Mouse (Mus musculus): ENCODE measurements at regions not wholly inside any gene's neighbourhood (a gene's known extent, or its start where the extent isn't known, plus 50 kb on each side); places are given as distances from the start of the nearest gene placed in this dataset.

- no peak for DNase-seq (ENCODE audit: low read depth)
Measured at GRCm38 (mm10) chr16:50709727-50710126, 118.8 kb upstream of the Ccdc54 start.

GRCm38 (mm10) chr16:50707906-50708305 lies 117.0 kb upstream of the Ccdc54 start:
- DNase-seq (ENCODE audit: low read depth): no peak

- no peak for DNase-seq (ENCODE audit: low read depth)
Measured at GRCm38 (mm10) chr16:50705921-50706320, 115.0 kb upstream of the Ccdc54 start.

- no peak for DNase-seq (ENCODE audit: low read depth)
Measured at GRCm38 (mm10) chr16:50700811-50701517, 110.0 kb upstream of the Ccdc54 start.

GRCm38 (mm10) chr16:50700123-50700522 lies 109.2 kb upstream of the Ccdc54 start:
- DNase-seq (ENCODE audit: low read depth): no peak

GRCm38 (mm10) chr16:50697722-50698121 lies 106.8 kb upstream of the Ccdc54 start:
- no peak for DNase-seq (ENCODE audit: low read depth)

GRCm38 (mm10) chr16:50696052-50696451 lies 105.1 kb upstream of the Ccdc54 start:
- no peak for DNase-seq (ENCODE audit: low read depth)

- DNase-seq (ENCODE audit: low read depth): no peak
Measured at GRCm38 (mm10) chr16:50694045-50694444, 103.1 kb upstream of the Ccdc54 start.

GRCm38 (mm10) chr16:50690818-50691217 lies 99.9 kb upstream of the Ccdc54 start:
- DNase-seq (ENCODE audit: low read depth): no peak

- DNase-seq (ENCODE audit: low read depth): no peak
Measured at GRCm38 (mm10) chr16:50689525-50689924, 98.6 kb upstream of the Ccdc54 start.

- peak; percentile 18 for DNase-seq (ENCODE audit: low read depth)
Measured at GRCm38 (mm10) chr16:50688818-50689506, 98.0 kb upstream of the Ccdc54 start.

- no peak for DNase-seq (ENCODE audit: low read depth)
Measured at GRCm38 (mm10) chr16:50679698-50680097, 88.7 kb upstream of the Ccdc54 start.

GRCm38 (mm10) chr16:50673339-50673738 lies 82.4 kb upstream of the Ccdc54 start:
- no peak for DNase-seq (ENCODE audit: low read depth)

GRCm38 (mm10) chr16:50672713-50673112 lies 81.8 kb upstream of the Ccdc54 start:
- peak; percentile 4 for DNase-seq (ENCODE audit: low read depth)

- no peak for DNase-seq (ENCODE audit: low read depth)
Measured at GRCm38 (mm10) chr16:50671170-50671569, 80.2 kb upstream of the Ccdc54 start.

GRCm38 (mm10) chr16:50664240-50664639 lies 73.3 kb upstream of the Ccdc54 start:
- no peak for DNase-seq (ENCODE audit: low read depth)

Measured in induced T-regulatory cell, adult 2 months (primary cell).